Mouse (Mus musculus): Measurements from ENCODE around the gene Guca2a. TPM values are rescaled to one million over a fixed set of nuclear protein-coding genes. Genes with fewer than 3 reads are reported as not detected.

Guca2a gene
- polyA plus RNA-seq, 1 experiment: 0.68 TPM

Other genes with a start within 250 kb of the Guca2a start
- 1.1 and 2.0 TPM in 2 replicates for gene Ccdc30, start 222.2 kb upstream of the Guca2a start, polyA plus RNA-seq (2012; rRNA removed)
- gene Ppcs, start 215.3 kb upstream of the Guca2a start, polyA plus RNA-seq (2012; rRNA removed): 14.0 and 15.4 TPM in 2 replicates
- gene Zmynd12, start 214.9 kb upstream of the Guca2a start, polyA plus RNA-seq (2012; rRNA removed): 3.4 and 4.5 TPM in 2 replicates
- gene Rimkla, start 145.1 kb upstream of the Guca2a start, polyA plus RNA-seq (2012; rRNA removed): 0.05 and 0.31 TPM in 2 replicates
- gene Foxj3, start 100.7 kb upstream of the Guca2a start, polyA plus RNA-seq (2012; rRNA removed): 14.0 and 15.0 TPM in 2 replicates
- gene Frg2f1, start 98.2 kb upstream of the Guca2a start, polyA plus RNA-seq (2012; rRNA removed): 10.0 and 11.4 TPM in 2 replicates
- gene Guca2b, start 21.2 kb downstream of the Guca2a start, polyA plus RNA-seq (2012; rRNA removed): 0.53 and 0.84 TPM in 2 replicates
- 18.2 and 20.9 TPM in 2 replicates for gene Hivep3, start 96.1 kb downstream of the Guca2a start, polyA plus RNA-seq (2012; rRNA removed)